Mouse (Mus musculus): ENCODE results near the gene Uba52. TPM values are rescaled to one million over a fixed set of nuclear protein-coding genes. Genes with fewer than 3 reads are reported as not detected.
A peak's percentile ranks its signal among the peaks of the same experiment; 100 is the strongest.

The Uba52 gene
- polyA plus RNA-seq, 1 experiment from 2014 or later, result 715 TPM

GRCm38 (mm10) chr8:70469295-70469916, 41.2 kb downstream of the Uba52 start:
- Histone ChIP-seq H3K9me3 (no peaks in the 10 kb centered on the region), H3K9ac (peak overlapping the region; percentile 13; the same call in 1 of the 2 replicates), H3K27me3 (no peaks in the 10 kb centered on the region), H3K4me2 (no peak overlapping the region), H3K4me3 (no peak overlapping the region), H3K27ac (peak overlapping the region; percentile 20), H3K36me3 (peaks cover 12% of the 10 kb centered on the region), H3K4me1 (replicated peaks) (peaks cover 34% of the 10 kb centered on the region)
- peak; percentile 44; the same call in 1 of the 2 replicates for ATAC-seq (ENCODE audit: low FRiP score)
- 53% methylated on average over 10 of the region's 10 CpGs for WGBS

- WGBS, result 95% methylated on average over 4 of the region's 4 CpGs
- Histone ChIP-seq H3K36me3 (peaks cover 12% of the 10 kb centered on the region), H3K4me2 (no peak overlapping the region), H3K9ac (peak overlapping the region; percentile 13; the same call in 1 of the 2 replicates), H3K4me1 (replicated peaks) (peaks cover 36% of the 10 kb centered on the region), H3K9me3 (no peaks in the 10 kb centered on the region), H3K27ac (peak overlapping the region; percentile 20; the same call in 1 of the 2 replicates), H3K4me3 (no peak overlapping the region), H3K27me3 (no peaks in the 10 kb centered on the region)
- no peak for ATAC-seq (ENCODE audit: low FRiP score)
Measured at GRCm38 (mm10) chr8:70468733-70469132, 41.9 kb downstream of the Uba52 start.

GRCm38 (mm10) chr8:70467907-70468306, 42.7 kb downstream of the Uba52 start:
- Histone ChIP-seq H3K27me3 (no peaks in the 10 kb centered on the region), H3K4me3 (no peak overlapping the region), H3K4me2 (no peak overlapping the region), H3K36me3 (peaks cover 12% of the 10 kb centered on the region), H3K4me1 (replicated peaks) (peaks cover 39% of the 10 kb centered on the region), H3K9ac (no peak overlapping the region), H3K9me3 (no peaks in the 10 kb centered on the region), H3K27ac (no peak overlapping the region)
- no peak for ATAC-seq (ENCODE audit: low FRiP score)
- 70% methylated on average over 1 of the region's 1 CpGs for WGBS

- no peak overlapping the region for H3K4me2 ChIP-seq
- H3K4me3 ChIP-seq, result no peak overlapping the region
- H3K36me3 ChIP-seq, result peaks cover 12% of the 10 kb centered on the region
- WGBS, result 74% methylated on average over 5 of the region's 5 CpGs
- peaks cover 36% of the 10 kb centered on the region for H3K4me1 ChIP-seq (replicated peaks)
- 0 out of 2 replicates have a peak overlapping the region, but pooled peaks have one; percentile 5 for H3K9ac ChIP-seq
- ATAC-seq (ENCODE audit: low FRiP score), result no peak
- H3K27ac ChIP-seq, result no peak overlapping the region
- no peaks in the 10 kb centered on the region for H3K27me3 ChIP-seq
- H3K9me3 ChIP-seq, result no peaks in the 10 kb centered on the region
Measured at GRCm38 (mm10) chr8:70467229-70467725, 43.3 kb downstream of the Uba52 start.

GRCm38 (mm10) chr8:70466771-70467170, 43.8 kb downstream of the Uba52 start:
- Histone ChIP-seq H3K4me2 (no peak overlapping the region), H3K4me3 (no peak overlapping the region), H3K36me3 (peaks cover 12% of the 10 kb centered on the region), H3K9ac (0 out of 2 replicates have a peak overlapping the region, but pooled peaks have one; percentile 5), H3K4me1 (replicated peaks) (peaks cover 36% of the 10 kb centered on the region), H3K27me3 (no peaks in the 10 kb centered on the region), H3K27ac (no peak overlapping the region), H3K9me3 (no peaks in the 10 kb centered on the region)
- 71% methylated on average over 11 of the region's 11 CpGs for WGBS
- no peak for ATAC-seq (ENCODE audit: low FRiP score)

GRCm38 (mm10) chr8:70466305-70466704, 44.3 kb downstream of the Uba52 start:
- Histone ChIP-seq H3K4me2 (no peak overlapping the region), H3K4me3 (no peak overlapping the region), H3K4me1 (replicated peaks) (peaks cover 36% of the 10 kb centered on the region), H3K27me3 (no peaks in the 10 kb centered on the region), H3K36me3 (peaks cover 12% of the 10 kb centered on the region), H3K9me3 (no peaks in the 10 kb centered on the region), H3K9ac (no peak overlapping the region), H3K27ac (no peak overlapping the region)
- WGBS, result 85% methylated on average over 4 of the region's 4 CpGs
- no peak for ATAC-seq (ENCODE audit: low FRiP score)

GRCm38 (mm10) chr8:70465701-70466100, 44.9 kb downstream of the Uba52 start:
- Histone ChIP-seq H3K4me3 (no peak overlapping the region), H3K36me3 (peaks cover 12% of the 10 kb centered on the region), H3K27ac (no peak overlapping the region), H3K9ac (no peak overlapping the region), H3K4me2 (no peak overlapping the region), H3K9me3 (no peaks in the 10 kb centered on the region), H3K4me1 (replicated peaks) (peaks cover 36% of the 10 kb centered on the region), H3K27me3 (no peaks in the 10 kb centered on the region)
- WGBS, result 98% methylated on average over 4 of the region's 4 CpGs
- no peak for ATAC-seq (ENCODE audit: low FRiP score)

- Histone ChIP-seq H3K9ac (no peak overlapping the region), H3K4me1 (replicated peaks) (peaks cover 25% of the 10 kb centered on the region), H3K27ac (no peak overlapping the region), H3K4me3 (no peak overlapping the region), H3K27me3 (no peaks in the 10 kb centered on the region), H3K4me2 (no peak overlapping the region), H3K9me3 (no peaks in the 10 kb centered on the region), H3K36me3 (peaks cover 12% of the 10 kb centered on the region)
- 94% methylated on average over 6 of the region's 6 CpGs for WGBS
- ATAC-seq (ENCODE audit: low FRiP score), result no peak
Measured at GRCm38 (mm10) chr8:70464162-70464561, 46.4 kb downstream of the Uba52 start.

- H3K4me1 ChIP-seq (replicated peaks), result peaks cover 20% of the 10 kb centered on the region
- H3K9ac ChIP-seq, result no peak overlapping the region
- H3K27me3 ChIP-seq, result no peaks in the 10 kb centered on the region
- no peak overlapping the region for H3K27ac ChIP-seq
- peaks cover 12% of the 10 kb centered on the region for H3K36me3 ChIP-seq
- no peak overlapping the region for H3K4me3 ChIP-seq
- H3K4me2 ChIP-seq, result no peak overlapping the region
- WGBS, result 62% methylated on average over 4 of the region's 4 CpGs
- H3K9me3 ChIP-seq, result no peaks in the 10 kb centered on the region
- no peak for ATAC-seq (ENCODE audit: low FRiP score)
Measured at GRCm38 (mm10) chr8:70463306-70463705, 47.3 kb downstream of the Uba52 start.

- Histone ChIP-seq H3K27me3 (no peaks in the 10 kb centered on the region), H3K4me3 (no peak overlapping the region), H3K4me2 (no peak overlapping the region), H3K4me1 (replicated peaks) (peaks cover 14% of the 10 kb centered on the region), H3K9me3 (no peaks in the 10 kb centered on the region), H3K27ac (no peak overlapping the region), H3K36me3 (peaks cover 12% of the 10 kb centered on the region), H3K9ac (no peak overlapping the region)
- 93% methylated on average over 8 of the region's 8 CpGs for WGBS
- no peak for ATAC-seq (ENCODE audit: low FRiP score)
Measured at GRCm38 (mm10) chr8:70462516-70462813, 48.1 kb downstream of the Uba52 start.

GRCm38 (mm10) chr8:70461765-70462515, 48.7 kb downstream of the Uba52 start:
- ATAC-seq (ENCODE audit: low FRiP score), result 0 out of 2 replicates have a peak, but pooled peaks have one; percentile 12
- H3K27me3 ChIP-seq, result no peaks in the 10 kb centered on the region
- H3K4me2 ChIP-seq, result no peak overlapping the region
- H3K4me3 ChIP-seq, result no peak overlapping the region
- 91% methylated on average over 16 of the region's 16 CpGs for WGBS
- no peak overlapping the region for H3K27ac ChIP-seq
- no peaks in the 10 kb centered on the region for H3K9me3 ChIP-seq
- H3K36me3 ChIP-seq, result peaks cover 12% of the 10 kb centered on the region
- peaks cover 9% of the 10 kb centered on the region for H3K4me1 ChIP-seq (replicated peaks)
- H3K9ac ChIP-seq, result no peak overlapping the region

GRCm38 (mm10) chr8:70460606-70461005, 50.0 kb downstream of the Uba52 start:
- Histone ChIP-seq H3K36me3 (peaks cover under 1% of the 10 kb centered on the region; the same call in 1 of the 2 replicates), H3K4me2 (no peak overlapping the region), H3K27me3 (no peaks in the 10 kb centered on the region), H3K4me1 (replicated peaks) (peaks cover 8% of the 10 kb centered on the region), H3K9me3 (no peaks in the 10 kb centered on the region), H3K9ac (no peak overlapping the region), H3K27ac (no peak overlapping the region), H3K4me3 (no peak overlapping the region)
- 85% methylated on average over 9 of the region's 9 CpGs for WGBS
- ATAC-seq (ENCODE audit: low FRiP score), result no peak
